In the genomic region with DNA sequence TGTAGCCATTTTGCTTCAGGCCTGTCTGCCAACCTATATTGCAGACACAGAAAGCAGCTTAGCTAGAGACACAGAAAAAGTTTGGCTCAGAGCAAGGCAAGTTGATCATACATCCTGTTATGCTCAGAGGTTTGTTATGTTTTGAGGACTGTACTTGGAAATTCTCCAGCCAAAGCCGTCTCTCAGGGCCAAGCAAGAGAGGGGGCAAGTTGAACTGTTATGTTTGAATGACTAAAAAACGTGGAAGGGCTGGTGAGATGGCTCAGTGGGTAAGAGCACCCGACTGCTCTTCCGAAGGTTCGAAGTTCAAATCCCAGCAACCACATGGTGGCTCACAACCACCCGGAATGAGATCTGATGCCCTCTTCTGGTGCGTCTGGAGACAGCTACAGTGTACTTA, we compare ENCODE assay signal across 5 mouse cellular contexts. TPM values are rescaled to one million over a fixed set of nuclear protein-coding genes. Genes with fewer than 3 reads are reported as not detected.
DNase-seq lines count a peak whose midpoint lies in the region; ATAC-seq and TF ChIP-seq lines count a peak whose summit lies in the region.
"Not testable (repeated sequence)": the region's sequence is repeated elsewhere in the genome, so short reads cannot be mapped to it uniquely, and the experiment has no call there.

No protein-coding gene starts in this region.

- not testable (repeated sequence) for H3K4me3 ChIP-seq in kidney, adult 2 months (ENCODE audit: insufficient read depth, low read depth, low read length); lung, postnatal 0 days (ENCODE audit: low read depth, low read length)

- peak; percentile 61 for DNase-seq in kidney, adult 2 months
- DNase-seq in kidney, postnatal 36 days, result peak; percentile 24 to 25
- DNase-seq in lung, postnatal 0 days (ENCODE audit: low spot score), result peak; percentile 19
- DNase-seq in lung, postnatal 14 days, result peak; percentile 4
- DNase-seq in lung, postnatal 36 days, result peak; percentile 26

- H3K9ac ChIP-seq in lung, postnatal 0 days (replicated peaks; ENCODE audit: low read depth), result not testable (repeated sequence)

- not testable (repeated sequence) for H3K4me2 ChIP-seq in lung, postnatal 0 days (replicated peaks; ENCODE audit: low read depth, low read length)

- not testable (repeated sequence) for ATAC-seq in lung, postnatal 0 days

- H3K36me3 ChIP-seq in kidney, adult 2 months (ENCODE audit: control insufficient read depth, insufficient read depth, low read length); lung, postnatal 0 days (ENCODE audit: insufficient read depth, low read length): not testable (repeated sequence)

- WGBS in kidney, adult 2 months, result 70% methylated on average over 7 of the region's 7 CpGs
- 66% methylated on average over 7 of the region's 7 CpGs for WGBS in lung, postnatal 0 days

- TF ChIP-seq POLR2A in kidney, adult 2 months (IDR thresholded peaks at IDR 0.05; ENCODE audit: low read depth, low read length), result not testable (repeated sequence)

- TF ChIP-seq EP300 in lung, postnatal 0 days (IDR thresholded peaks at IDR 0.05), result not testable (repeated sequence)

- not testable (repeated sequence) for H3K27ac ChIP-seq in kidney, adult 2 months (ENCODE audit: insufficient read depth, low read depth, low read length); lung, postnatal 0 days (ENCODE audit: low read length)

- H3K27me3 ChIP-seq in kidney, adult 2 months (replicated peaks; ENCODE audit: control insufficient read depth, insufficient read depth, low read length); lung, postnatal 0 days (replicated peaks; ENCODE audit: insufficient read depth, low read length): not testable (repeated sequence)

- not testable (repeated sequence) for H3K4me1 ChIP-seq in kidney, adult 2 months (ENCODE audit: control insufficient read depth, insufficient read depth, low read length); lung, postnatal 0 days (ENCODE audit: insufficient read depth, low read depth, low read length)

- not testable (repeated sequence) for TF ChIP-seq CTCF in kidney, adult 2 months (conservative IDR thresholded peaks at IDR 0.05; ENCODE audit: insufficient read depth, insufficient read length, low read depth, low read length); lung, postnatal 0 days (IDR thresholded peaks at IDR 0.05)

- H3K9me3 ChIP-seq in lung, postnatal 0 days (ENCODE audit: low read length), result not testable (repeated sequence)

RNA-seq across cellular contexts. Expression of gene Glg1, which starts 7.1 kb away (rescaled TPM):
- polyA plus RNA-seq in kidney, adult 2 months (2012; rRNA removed), result 40.8 and 44.5 TPM in 2 replicates
- polyA plus RNA-seq in lung, postnatal 0 days (2015; fragmentation: Nextera tagmentation; extraction: Ambion mirVana), result 41.6 and 50.5 TPM in 2 replicates

RNA-seq across cellular contexts. Expression of gene Rfwd3, which starts 33.9 kb away (rescaled TPM):
- 11.3 and 11.6 TPM in 2 replicates for polyA plus RNA-seq in kidney, adult 2 months (2012; rRNA removed)
- 10.5 and 13.4 TPM in 2 replicates for polyA plus RNA-seq in lung, postnatal 0 days (2015; fragmentation: Nextera tagmentation; extraction: Ambion mirVana)

Comparison
In these comparisons a context has a peak if more than half of its experiments do, and no peak if none do; other contexts are left out.
1. DNase-seq: peak in every context shown above with its lines; median percentile 61 in kidney, adult 2 months; 26 in lung, postnatal 36 days; 24 in kidney, postnatal 36 days; 19 in lung, postnatal 0 days; 4 in lung, postnatal 14 days.